Mouse (Mus musculus) forelimb bud, embryonic 11.5 days (tissue): Measurements from ENCODE around the gene Chrne.

Source experiments
- DNase-seq: peaks from one replicate; pipeline ENCODE4 v3.0.0-alpha.2; 2012; ENCODE audit warnings: low read depth, low spot score

Chrne gene

DNA sequence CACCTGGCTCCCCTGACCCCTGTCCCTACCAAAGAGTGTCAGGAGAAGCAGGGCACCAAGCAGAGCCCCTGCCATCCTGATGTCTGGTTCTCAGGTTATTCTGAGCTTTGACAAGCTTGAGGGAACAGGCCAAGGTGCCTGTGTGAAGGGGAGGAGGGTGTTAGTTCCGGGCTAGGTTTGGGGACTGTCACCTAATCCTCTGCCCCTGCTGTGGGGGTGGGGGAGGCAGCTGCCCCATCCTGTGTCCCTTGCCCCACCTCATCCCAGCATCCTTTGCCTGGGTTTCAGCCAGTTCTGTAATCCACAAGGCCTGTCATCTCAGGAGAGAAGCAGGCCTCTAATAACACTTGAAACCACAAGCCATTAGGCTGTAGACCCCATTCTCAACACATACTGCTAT is at the start of gene Chrne:
Gene Chrne (minus strand): TSS at position 116 of the 400 bp plus-strand sequence.
- no peak for DNase-seq

DNA sequence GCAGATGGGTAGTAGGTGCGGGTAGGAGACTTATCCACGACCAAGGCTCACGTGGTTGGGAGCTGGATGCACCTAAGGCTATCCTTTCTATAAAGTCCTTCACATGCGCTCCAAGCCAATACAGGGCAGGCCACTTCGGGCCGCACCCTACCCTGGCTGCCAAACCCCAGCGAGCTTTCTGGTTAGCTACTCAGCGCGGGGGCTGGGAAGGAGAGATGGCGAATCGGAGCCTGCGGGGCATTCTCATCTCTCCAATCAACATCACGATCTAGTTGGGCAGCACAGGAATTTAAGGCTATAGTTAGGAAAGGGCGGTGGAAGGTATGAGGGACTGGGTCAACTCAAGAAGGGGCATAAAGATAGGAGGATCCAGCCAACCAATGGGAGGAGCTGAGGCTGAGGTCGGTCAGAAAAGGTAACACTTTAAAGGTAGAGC is 49.3 kb upstream of the Chrne start:
- DNase-seq = no peak

DNA sequence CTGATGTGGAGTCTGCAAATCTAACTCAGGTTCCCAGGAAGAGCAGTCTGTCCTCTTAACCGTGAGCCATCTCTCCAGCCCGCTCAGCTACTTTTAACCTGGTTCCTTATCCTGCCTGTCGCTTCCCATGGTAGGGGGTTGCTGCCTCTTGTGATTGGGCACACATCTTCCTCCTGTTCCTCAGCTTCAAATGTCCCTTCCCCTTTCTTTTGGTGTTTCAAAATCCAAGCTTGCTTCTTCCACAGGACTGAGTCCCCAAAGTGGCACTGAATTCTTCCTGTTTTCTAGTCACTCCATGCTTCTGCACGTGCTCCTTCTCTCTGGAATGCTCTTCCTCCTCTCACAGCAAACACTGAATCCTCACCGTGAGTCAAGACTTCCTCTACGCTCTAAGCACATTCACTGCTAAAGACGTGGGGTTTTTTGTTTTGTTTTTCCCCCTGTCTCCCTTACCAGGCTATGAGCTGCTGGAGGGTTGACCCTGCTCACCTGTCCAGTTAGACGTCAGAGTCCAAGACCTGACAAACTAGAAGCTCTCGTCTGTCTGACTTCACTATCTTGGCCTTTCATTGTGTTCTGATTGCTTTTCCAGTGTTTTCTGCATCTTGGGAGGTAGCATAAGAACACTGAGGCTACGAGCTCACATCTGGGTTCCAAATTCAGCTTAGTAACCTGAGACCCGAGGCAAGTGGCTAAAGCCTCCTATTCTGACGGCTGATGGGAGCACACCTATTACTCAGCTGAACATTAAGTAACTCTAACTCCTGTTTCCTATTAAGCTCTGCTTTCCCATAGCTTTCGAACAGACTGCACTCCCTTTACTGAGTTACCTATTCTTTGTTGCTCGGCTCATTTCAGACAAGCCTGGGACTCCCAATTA is 48.5 kb upstream of the Chrne start:
- peak; percentile 64 for DNase-seq

DNA sequence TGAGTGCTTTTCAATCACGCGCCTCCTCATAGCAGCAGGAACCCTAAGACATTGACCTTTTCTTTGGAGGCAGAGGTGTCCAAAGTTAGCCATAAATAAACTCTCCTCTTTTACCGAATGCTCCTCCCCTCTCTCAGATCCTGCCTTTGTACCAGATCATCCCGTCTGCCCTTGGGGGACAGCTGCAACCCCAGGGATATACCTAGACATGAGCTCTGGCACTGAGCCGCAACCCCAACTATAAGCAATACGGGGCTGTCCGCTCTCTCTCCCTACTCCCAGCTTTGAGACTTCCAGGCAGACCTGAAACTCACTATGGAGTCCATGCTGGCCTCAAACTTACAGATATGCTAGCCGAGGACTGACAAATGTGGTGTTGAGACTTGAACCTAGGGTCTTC is 47.7 kb upstream of the Chrne start:
- DNase-seq = no peak

DNA sequence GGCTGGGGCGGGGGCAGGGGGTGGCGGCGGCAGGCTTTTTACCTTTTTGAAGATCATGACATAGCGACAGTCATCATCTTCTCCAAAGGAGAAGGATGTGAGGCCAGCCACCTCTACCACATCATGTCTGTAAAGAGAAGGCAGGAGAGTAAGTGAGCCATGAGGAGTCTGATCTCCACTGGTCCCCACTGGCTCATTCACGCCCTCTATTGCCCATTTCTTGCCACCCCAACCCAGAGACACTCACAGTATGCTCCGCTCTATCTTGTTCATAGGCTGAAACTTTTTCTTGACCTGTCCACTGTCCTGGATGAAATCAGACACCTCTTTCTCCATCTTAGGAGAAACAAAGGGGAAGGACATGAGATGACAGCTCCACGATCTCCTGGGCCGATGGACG is 45.7 kb upstream of the Chrne start:
- DNase-seq = no peak

DNA sequence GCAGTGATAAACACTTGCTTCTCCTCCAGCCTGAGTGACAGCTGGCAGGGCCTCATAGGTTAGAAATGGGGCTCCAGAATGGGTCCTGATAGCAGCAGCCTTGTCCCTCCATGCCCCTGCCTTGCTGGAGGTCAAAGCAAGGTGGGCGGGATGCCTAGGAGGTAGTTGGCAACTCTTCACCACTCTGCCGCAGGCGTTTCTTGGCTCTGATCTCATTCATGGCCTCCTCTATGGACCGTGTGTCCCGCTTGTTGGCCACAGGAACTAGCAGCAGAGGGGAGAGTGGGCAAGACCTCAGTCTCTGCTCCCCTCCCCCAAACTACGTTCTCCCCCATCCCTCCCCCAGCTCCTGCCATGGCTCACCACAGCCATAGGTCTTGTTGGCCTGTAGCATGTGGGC is 44.9 kb upstream of the Chrne start:
- DNase-seq = no peak

DNA sequence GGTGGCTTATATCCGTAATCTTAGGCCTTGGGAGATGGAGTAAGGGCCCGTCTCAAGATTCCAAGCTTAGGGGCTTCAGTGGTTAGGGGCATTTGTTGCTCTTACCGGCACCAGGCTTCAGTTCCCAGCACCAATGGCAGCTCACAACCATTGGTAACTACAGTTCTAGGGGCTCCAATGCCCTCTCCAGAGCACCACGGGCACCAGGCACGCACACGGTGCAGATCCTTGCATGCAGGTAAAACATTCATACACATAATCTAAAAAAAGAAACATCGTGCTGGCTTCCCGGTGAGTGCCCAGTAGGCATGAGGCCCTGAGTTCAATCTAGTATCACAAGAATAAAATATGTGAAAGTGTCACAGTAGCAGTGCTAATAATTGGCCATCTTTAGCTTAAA is 44.1 kb upstream of the Chrne start:
- no peak for DNase-seq

DNA sequence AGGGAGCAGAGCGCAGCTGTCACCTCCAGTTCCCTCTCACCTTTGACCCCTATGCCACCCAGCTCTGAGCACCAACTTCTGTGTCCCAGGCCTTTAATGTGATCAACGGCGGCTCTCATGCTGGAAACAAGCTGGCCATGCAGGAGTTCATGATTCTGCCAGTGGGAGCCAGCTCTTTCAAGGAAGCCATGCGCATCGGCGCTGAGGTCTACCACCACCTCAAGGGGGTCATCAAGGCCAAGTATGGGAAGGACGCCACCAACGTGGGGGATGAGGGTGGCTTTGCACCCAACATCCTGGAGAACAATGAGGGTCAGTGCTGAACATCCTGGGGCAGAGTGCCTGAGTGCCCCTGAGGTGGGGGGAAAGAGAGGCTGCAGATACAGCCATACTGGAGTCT is 41.6 kb upstream of the Chrne start:
- no peak for DNase-seq

DNA sequence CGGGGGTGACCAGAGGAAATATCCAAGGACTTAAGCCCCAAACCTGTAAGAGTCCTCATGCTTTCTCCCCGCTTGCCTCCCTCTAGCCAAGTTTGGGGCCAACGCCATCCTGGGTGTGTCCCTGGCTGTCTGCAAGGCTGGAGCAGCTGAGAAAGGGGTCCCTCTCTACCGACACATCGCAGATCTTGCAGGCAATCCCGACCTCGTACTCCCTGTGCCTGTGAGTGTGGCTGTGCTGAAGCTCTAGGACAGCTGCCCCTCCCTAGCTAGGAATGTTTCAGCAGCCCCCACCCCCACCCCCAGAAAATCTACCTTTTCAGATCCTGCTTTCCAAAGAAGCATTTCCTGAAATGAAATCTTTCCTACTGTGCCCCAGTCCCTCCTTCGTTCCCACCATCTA is 39.9 kb upstream of the Chrne start:
- DNase-seq = no peak

DNA sequence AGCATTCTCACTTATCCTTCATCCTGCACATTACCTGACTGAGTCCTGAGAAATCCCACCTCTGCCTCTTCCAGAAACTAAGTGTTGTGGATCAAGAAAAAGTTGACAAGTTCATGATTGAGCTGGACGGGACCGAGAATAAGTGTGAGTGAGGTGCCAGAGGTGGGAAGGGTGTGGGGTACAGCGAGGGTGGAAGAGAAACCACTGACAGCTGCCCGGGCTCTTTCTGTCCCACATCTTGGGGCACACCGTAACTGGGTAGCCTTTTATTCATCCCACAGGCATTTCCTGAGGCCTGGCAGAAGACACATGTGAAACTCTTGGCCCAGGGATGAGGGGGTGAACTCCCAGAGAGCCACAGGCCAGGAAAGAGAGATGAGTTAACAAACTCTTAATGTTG is 39.5 kb upstream of the Chrne start:
- no peak for DNase-seq

DNA sequence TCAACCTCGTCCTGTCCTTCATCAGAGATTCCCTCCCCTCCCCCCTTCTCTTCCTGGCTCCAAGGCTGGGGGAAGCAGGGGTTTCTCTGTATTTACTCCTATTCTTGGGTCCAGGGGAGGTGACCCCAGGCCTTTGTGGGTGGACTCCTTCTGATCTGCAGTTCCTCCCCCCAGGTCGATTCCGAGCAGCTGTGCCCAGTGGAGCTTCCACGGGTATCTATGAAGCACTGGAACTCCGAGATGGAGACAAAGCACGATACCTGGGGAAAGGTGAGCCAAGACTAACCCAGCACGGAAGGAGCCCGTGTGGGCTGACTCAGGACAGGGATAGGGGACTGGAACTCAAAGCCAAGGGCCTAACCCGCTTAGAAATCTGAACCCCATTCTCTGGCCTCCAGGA is 39.0 kb upstream of the Chrne start:
- DNase-seq = no peak

DNA sequence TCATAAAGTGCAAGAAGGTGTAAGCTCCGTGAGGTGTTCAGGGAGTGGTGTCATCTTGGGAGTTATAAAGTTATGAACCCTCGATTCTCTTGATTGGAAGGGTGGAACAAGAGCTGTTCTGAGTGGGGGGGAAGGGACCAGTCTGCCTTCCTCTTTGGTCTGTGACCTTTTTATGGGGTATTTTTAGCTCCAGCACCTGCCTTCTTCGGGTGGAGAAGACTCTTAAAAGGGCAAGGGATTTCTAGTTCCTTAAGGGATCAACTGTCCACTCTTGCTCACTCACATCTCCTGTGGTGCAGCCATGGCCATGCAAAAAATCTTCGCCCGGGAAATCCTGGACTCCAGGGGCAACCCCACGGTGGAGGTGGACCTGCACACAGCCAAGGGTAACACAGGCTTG is 38.6 kb upstream of the Chrne start:
- DNase-seq = no peak

DNA sequence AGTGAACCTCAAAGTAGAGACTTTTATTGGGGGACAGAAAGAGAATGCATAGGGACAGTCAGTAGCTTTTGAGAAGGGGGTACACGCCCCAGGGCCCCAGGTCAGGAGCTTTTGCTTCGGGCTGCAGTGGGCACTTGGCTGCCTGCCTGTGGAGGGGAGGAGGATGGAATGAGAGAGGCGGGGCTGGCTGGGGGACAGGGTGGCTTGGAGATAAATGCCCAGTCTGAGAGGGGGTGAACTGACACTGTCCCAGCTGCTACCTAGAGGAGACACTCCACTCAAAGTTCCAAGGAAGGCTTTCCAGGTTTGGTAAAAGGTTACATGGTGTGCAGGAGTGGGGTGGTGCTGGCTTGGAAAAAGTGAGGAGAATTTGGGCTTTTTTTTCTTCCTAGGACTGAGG is 37.9 kb upstream of the Chrne start, which contains the start of gene Eno3:
Gene Eno3 (plus strand): TSS at position 239 of the 400 bp plus-strand sequence.
- DNase-seq = no peak

DNA sequence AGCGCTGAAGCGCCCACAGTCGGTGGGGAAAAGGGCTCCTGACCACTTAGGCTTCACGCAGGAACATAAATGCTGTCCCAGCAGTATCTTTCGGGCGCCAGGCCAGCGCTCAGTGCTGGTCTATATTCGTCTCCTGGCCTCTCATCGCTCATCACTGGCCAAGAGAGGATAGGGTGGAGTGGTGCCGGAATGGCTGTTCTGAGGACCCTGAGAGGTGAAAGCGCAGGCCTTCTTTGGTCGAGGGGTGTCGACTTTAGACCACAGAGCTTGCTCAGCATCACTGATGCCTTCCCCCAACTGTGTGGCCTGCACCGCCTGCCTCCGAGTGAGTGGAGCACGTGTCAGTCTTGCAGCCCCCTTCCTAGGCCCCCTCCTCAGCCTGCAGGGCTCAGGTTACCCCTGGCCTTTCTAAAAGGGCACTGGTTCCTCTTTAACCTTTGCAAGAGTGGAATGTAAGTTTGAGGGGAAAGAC is 37.5 kb upstream of the Chrne start:
- peak; percentile 72 for DNase-seq

DNA sequence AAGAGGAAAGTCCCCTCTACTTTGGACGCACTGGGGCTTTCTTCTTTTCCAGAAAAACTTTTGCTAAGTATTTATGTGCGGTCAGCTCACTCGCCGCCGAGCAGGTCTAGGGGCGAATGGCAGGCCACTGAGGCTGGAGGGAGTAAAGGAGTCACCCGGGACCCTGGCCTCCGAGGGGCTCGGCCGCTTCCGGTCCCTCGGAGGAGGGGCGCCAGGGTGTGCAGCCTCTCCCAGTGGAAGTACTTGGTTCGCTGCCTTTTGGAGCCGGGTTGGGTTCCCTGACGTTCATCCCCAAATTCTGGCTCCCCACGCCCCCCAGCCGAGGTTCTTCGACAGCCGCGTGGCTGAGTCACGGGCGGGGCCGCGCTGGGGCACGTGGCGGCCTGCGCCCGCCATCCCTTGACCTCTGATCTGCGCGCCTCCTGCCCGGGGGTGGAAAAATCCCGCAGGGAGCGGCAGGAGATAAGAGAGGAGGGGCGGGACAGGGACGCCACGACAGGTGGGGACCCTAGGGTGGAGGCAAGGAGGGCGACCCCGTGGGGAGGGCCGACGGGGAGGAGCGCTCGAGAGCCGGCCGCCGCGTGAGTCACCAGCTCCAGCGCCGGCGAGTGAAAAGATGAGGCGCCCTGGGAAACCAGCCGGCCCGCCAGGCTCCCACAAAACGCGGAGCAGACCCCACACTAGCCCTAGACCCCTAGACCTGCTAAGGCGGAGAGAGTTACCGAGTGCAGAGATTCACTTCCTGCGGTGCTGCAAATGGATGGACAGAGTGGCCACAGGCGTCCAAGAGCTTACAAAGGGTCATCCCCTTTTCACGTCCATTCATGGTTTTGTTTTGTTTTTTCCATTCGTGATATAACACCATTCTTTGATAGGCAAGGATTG is 36.8 kb upstream of the Chrne start:
- DNase-seq = peak; percentile 48

DNA sequence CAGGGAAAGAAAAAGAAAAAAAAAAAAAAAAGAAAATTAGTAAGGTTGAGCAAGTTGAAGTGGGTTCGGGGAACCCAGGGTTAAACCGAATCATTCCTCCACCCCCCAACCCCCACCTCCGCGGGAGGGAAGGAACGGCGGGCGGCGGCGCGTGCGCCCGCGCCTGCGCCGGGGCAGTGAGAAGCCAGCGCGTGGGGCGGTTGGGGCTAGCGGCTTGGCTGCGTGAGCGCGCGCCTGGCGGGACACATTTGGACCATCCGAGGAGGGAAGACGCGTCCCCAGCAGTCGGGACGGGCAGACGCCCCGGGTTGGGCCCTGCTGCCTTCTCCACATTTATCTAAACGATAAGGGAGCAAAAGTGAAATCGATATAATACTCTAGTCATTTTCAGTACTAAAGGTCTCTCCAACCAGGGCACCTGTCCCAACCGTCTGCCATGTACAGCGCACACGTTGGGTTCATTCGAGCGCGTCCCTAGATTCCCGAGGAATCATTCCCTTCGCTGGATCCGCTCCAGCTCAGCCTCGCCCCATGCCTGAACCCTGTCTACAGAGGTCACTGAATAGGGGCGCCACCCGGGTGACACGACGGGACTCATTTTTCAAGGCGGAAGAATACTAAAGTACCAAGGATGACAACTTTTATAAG is 36.0 kb upstream of the Chrne start:
- peak; percentile 77 for DNase-seq

DNA sequence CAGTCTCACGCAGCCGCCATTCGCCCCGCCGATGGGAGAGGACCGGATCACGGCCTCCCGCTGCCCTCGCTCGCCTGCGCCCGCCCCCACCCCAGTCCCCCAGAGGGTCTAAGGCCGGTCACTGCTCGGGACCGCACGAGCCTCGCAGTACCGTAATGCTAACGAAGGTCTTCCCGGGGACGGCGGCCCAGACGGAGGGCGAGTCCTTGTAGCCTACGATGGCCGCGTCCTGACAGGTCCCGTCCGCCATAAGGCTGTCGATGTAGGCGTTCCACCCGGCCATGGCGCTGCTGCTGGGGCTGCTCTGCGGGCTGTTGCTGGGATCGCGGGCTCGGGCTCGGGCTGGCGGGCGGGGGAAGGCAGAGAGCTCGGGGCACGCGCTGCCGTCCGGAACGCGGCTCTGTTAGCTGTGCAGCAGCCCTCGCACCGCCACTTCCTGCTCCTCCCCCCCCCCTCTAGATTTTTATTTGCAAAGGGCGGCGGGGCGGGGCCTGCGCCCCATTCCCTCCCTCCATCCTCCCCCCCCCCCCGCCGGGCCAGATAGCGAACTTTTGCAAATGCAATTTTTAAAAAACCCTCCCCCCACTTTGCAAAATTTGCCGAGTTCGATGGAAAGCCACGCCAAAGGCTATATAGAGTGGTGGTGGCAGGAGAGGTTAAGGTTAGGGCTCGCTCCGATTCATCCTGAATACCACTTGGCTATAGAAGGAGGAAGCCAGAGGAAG is 35.3 kb upstream of the Chrne start, which contains the start of gene Pfn1:
Gene Pfn1 (minus strand): TSS at position 447 of the 725 bp plus-strand sequence.
- peak; percentile 72 for DNase-seq

DNA sequence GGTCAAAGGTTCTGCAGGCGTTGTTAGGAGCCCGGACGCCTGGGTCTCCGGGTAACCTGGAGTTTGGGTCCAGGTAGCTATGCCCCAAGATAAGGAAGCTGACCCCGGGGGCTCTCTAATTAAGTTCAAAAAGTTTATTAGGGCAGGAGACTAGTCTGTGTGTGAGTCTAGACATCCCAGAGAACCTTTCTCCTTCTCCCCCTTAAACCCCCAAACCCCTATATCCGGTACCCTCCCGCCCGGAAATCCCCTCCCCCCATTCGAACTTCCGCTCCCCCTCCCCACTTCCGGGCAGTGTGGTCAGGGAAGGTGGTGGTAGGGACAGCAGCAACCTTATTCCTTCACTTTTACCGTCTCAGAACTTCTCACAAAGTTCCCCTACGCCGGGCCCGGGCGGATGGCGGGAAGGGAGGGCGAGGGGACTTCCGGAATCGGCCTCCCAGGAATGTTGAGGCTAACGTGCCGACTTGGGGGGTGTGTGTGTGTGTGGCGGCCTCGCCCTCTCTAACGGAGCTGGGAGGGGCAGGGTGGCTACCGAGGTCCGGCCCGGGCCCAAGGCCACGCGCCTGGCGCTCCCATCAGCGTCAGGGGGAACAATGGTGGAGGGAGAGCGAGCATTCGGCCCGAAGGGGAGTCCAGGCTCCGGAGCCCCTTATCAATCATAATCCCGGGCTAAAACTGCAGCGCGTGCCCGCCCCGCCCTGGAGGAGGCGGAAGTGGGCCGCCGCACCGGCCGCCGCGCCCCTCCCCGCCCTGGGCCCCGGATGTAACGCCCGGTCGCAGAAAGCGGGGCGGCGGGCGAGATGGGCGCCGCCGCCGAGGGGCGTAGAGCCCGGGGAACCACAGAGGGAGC is 34.6 kb upstream of the Chrne start:
- peak; percentile 73 for DNase-seq

DNA sequence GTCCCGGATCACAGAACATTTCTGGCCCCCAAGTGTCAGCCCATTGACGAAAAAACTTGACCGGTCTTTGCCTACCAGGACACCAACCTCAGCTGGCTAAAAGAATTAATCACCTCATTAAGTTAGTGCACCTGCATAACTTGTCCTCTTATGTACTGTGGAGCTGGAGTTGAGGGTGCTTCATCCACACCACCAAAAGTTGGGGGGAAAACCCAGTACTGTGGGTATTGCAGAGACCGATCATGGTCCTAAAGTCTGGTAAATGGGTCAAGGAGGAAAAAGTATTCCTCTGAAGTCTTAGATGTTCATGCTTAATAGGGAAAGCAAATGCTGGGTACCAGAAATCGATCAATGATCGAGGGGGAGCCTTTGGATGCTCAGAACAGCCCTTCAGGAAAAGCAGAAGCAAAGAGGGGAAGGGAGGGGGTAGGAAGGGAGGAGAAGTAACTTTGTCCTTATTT is 33.9 kb upstream of the Chrne start:
- DNase-seq = no peak
